Mouse (Mus musculus) forebrain, postnatal 0 days (tissue): ENCODE measurements around the gene Klhl32. TPM values are rescaled to one million over a fixed set of nuclear protein-coding genes. Genes with fewer than 3 reads are reported as not detected.

Experiments used
- ATAC-seq: fragments of 200-750 bp; cut with Nextera tagmentation; 2 replicates; pipeline ENCODE4 v1.8.0; 2017; ENCODE audit warnings: mild to moderate bottlenecking, moderate library complexity
- DNase-seq: peaks from one replicate; pipeline ENCODE4 v3.0.0-alpha.2; 2015
- H3K27ac ChIP-seq: fragments of 300-500 bp; sonication (generic); 2 replicates; pipeline ENCODE4 v1.5.1; 2014; ENCODE audit warnings: low read depth, mild to moderate bottlenecking, antibody characterized with exemption, low read length, moderate library complexity, mixed read lengths
- H3K27me3 ChIP-seq: fragments of 300-500 bp; sonication (generic); 2 replicates; pipeline ENCODE4 v1.6.1; 2014; ENCODE audit warnings: mild to moderate bottlenecking, low read length, mixed read lengths; ENCODE audit not compliant: insufficient read depth
- H3K36me3 ChIP-seq: fragments of 300-500 bp; sonication (generic); 2 replicates; pipeline ENCODE4 v1.6.1; 2014; ENCODE audit warnings: mild to moderate bottlenecking, moderate library complexity; ENCODE audit not compliant: insufficient read depth
- H3K4me1 ChIP-seq: fragments of 300-500 bp; sonication (generic); 2 replicates; pipeline ENCODE4 v1.6.1; 2014; ENCODE audit warnings: antibody characterized with exemption; ENCODE audit not compliant: insufficient read depth
- H3K4me2 ChIP-seq: fragments of 300-500 bp; sonication (generic); 2 replicates; pipeline ENCODE4 v1.6.1; 2014; ENCODE audit warnings: low read depth, mild to moderate bottlenecking, moderate library complexity
- H3K4me3 ChIP-seq: fragments of 300-500 bp; sonication (generic); 2 replicates; pipeline ENCODE4 v1.5.1; 2014; ENCODE audit warnings: low read depth, low read length, mixed read lengths
- H3K9ac ChIP-seq: fragments of 300-500 bp; sonication (generic); 2 replicates; pipeline ENCODE4 v1.6.1; 2014; ENCODE audit warnings: mild to moderate bottlenecking
- H3K9me3 ChIP-seq: fragments of 300-500 bp; sonication (generic); 2 replicates; pipeline ENCODE4 v1.6.1; 2016; ENCODE audit warnings: low read length
- CTCF ChIP-seq: sonication (generic); IDR thresholded peaks from 2 replicates; pipeline ENCODE4 v1.5.1; 2016; ENCODE audit warnings: antibody characterized with exemption, control low read depth, low read depth
- WGBS: fragments of 180-500 bp; shearing (Covaris S2); extraction: QIAGEN DNeasy Blood & Tissue Kit; methylation state at CpG from one replicate; pipeline ENCODE4 v1.1.7; 2014; 5-methylcytosine and 5-hydroxymethylcytosine counted together
- polyA plus RNA-seq: library from polyadenylated mRNA; unstranded; fragments of >200 nt; fragmentation: Nextera tagmentation; extraction: Ambion mirVana; gene quantifications from 2 replicates; pipeline ENCODE4 v1.2.1, GENCODE M21; 2015
- total RNA-seq: library from RNA; depleted of rRNA; stranded (reverse); fragments of >200 nt; gene quantifications from 2 replicates; pipeline ENCODE4 v1.2.3, GENCODE M21; 2014

Gene Klhl32
- total and polyA plus RNA-seq, 2 experiments from 2014 or later: 18.8 to 29.6 TPM

- Histone ChIP-seq H3K9ac (no peak overlapping the region), H3K36me3 (no peaks in the 10 kb centered on the region), H3K27ac (no peak overlapping the region), H3K27me3 (no peaks in the 10 kb centered on the region), H3K4me2 (no peak overlapping the region), H3K9me3 (no peaks in the 10 kb centered on the region), H3K4me3 (no peak overlapping the region), H3K4me1 (0 out of 2 replicates have a peak, but pooled peaks cover 4% of the 10 kb centered on the region)
- DNase-seq (no peak), ATAC-seq (no peak)
- WGBS: 42% methylated on average over 6 of the region's 6 CpGs
- TF ChIP-seq CTCF: no peak
Measured at GRCm38 (mm10) chr4:24838567-24838966, 12.4 kb downstream of the Klhl32 start.

- peak; percentile 43; the same call in 1 of the 2 replicates for ATAC-seq
- TF ChIP-seq CTCF: no peak
- 48% methylated on average over 7 of the region's 7 CpGs for WGBS
Measured at GRCm38 (mm10) chr4:24835555-24835954, 15.4 kb downstream of the Klhl32 start.

GRCm38 (mm10) chr4:24808316-24808715, 42.6 kb downstream of the Klhl32 start:
- no peak for TF ChIP-seq CTCF
- H3K36me3 ChIP-seq: no peaks in the 10 kb centered on the region
- no peaks in the 10 kb centered on the region for H3K4me1 ChIP-seq
- H3K4me3 ChIP-seq: no peak overlapping the region
- ATAC-seq: no peak
- no peak overlapping the region for H3K27ac ChIP-seq
- no peak for DNase-seq
- WGBS: 68% methylated on average over 1 of the region's 1 CpGs
- no peaks in the 10 kb centered on the region for H3K27me3 ChIP-seq
- H3K4me2 ChIP-seq: no peak overlapping the region
- no peak overlapping the region for H3K9ac ChIP-seq
- no peaks in the 10 kb centered on the region for H3K9me3 ChIP-seq

More at GRCm38 (mm10) chr4:24835555-24835954, 15.4 kb downstream of the Klhl32 start:
- no peak overlapping the region for H3K9ac ChIP-seq
- H3K27ac ChIP-seq: no peak overlapping the region
- H3K9me3 ChIP-seq: no peaks in the 10 kb centered on the region
- DNase-seq: no peak
- H3K4me1 ChIP-seq: 0 out of 2 replicates have a peak, but pooled peaks cover 4% of the 10 kb centered on the region
- no peak overlapping the region for H3K4me2 ChIP-seq
- H3K4me3 ChIP-seq: no peak overlapping the region
- H3K27me3 ChIP-seq: no peaks in the 10 kb centered on the region
- H3K36me3 ChIP-seq: no peaks in the 10 kb centered on the region

DNA sequence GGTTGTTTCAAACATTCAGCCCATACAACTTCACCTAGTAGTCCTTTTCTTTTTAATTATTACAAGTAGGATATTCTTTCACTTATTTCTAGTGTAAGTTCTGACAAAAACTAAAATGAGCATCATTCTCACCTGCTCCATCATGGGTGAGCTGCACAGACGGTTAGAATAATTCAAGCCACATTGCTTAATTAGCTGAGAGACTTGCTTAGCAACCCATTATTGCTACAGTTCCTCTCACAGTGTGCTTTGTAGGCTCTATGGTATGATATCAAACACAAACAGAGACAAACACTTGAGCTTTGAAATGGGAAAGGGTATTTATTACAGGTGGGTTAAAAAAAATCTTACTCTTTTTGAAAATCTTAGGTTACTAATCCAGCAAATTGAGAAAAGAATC, 49.0 kb downstream of the Klhl32 start:
- Histone ChIP-seq H3K4me2 (no peak overlapping the region), H3K27me3 (no peaks in the 10 kb centered on the region), H3K27ac (no peak overlapping the region), H3K9ac (no peak overlapping the region), H3K9me3 (no peaks in the 10 kb centered on the region), H3K4me3 (no peak overlapping the region), H3K36me3 (no peaks in the 10 kb centered on the region; the same call in 1 of the 2 replicates), H3K4me1 (no peaks in the 10 kb centered on the region)
- ATAC-seq (0 out of 2 replicates have a peak, but pooled peaks have one; percentile 43), DNase-seq (no peak)
- WGBS: 12% methylated on average over 1 of the region's 1 CpGs
- no peak for TF ChIP-seq CTCF

- no peak overlapping the region for H3K9ac ChIP-seq
- ATAC-seq: peak; percentile 58
- no peaks in the 10 kb centered on the region for H3K9me3 ChIP-seq
- H3K36me3 ChIP-seq: no peaks in the 10 kb centered on the region; the same call in 1 of the 2 replicates
- H3K27ac ChIP-seq: no peak overlapping the region
- no peak overlapping the region for H3K4me3 ChIP-seq
- no peaks in the 10 kb centered on the region for H3K27me3 ChIP-seq
- H3K4me1 ChIP-seq: no peaks in the 10 kb centered on the region
- WGBS: 17% methylated on average over 2 of the region's 2 CpGs
- no peak for TF ChIP-seq CTCF
- no peak overlapping the region for H3K4me2 ChIP-seq
- DNase-seq: peak; percentile 30
Measured at GRCm38 (mm10) chr4:24801343-24801742, 49.6 kb downstream of the Klhl32 start.

DNA sequence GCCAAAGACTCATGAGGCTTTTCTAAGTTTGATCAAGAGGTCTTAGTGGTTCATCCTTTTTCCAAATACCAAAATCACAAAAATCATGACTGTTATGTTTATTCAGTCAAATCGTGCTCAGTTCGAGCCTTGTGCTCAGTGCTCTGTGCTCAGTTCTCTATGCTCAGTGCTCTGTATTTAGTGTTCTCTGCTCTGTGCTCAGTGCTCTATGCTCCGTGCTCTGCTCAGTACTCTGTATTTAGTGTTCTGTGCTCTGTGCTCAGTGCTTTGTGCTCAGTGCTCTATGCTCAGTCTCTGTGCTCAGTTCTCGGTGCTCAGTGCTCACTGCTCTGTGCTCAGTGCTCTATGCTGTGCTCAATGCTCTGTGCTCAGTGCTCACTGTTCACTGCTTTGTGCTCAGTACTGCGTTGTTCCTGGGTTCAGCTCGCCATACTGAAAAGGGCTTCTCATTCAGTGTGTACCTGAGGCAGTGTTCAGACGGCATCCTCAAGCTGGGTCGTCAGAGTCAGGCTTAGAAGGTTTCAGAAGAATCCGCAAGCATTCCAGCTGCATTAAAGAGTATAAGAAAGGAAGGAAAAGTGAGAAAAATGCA, 50.5 kb downstream of the Klhl32 start:
- H3K4me2 ChIP-seq: no peak overlapping the region
- H3K27ac ChIP-seq: no peak overlapping the region
- H3K9me3 ChIP-seq: no peaks in the 10 kb centered on the region
- no peak for DNase-seq
- no peak overlapping the region for H3K4me3 ChIP-seq
- TF ChIP-seq CTCF: no peak
- ATAC-seq: no peak
- H3K27me3 ChIP-seq: no peaks in the 10 kb centered on the region
- H3K9ac ChIP-seq: no peak overlapping the region
- 88% methylated on average over 9 of the region's 9 CpGs for WGBS
- H3K36me3 ChIP-seq: no peaks in the 10 kb centered on the region; the same call in 1 of the 2 replicates
- no peaks in the 10 kb centered on the region for H3K4me1 ChIP-seq

GRCm38 (mm10) chr4:24799037-24799436, 51.9 kb downstream of the Klhl32 start:
- Histone ChIP-seq H3K4me1 (no peaks in the 10 kb centered on the region), H3K4me2 (no peak overlapping the region), H3K9me3 (no peaks in the 10 kb centered on the region), H3K36me3 (no peaks in the 10 kb centered on the region; the same call in 1 of the 2 replicates), H3K27me3 (no peaks in the 10 kb centered on the region), H3K27ac (no peak overlapping the region), H3K9ac (no peak overlapping the region), H3K4me3 (no peak overlapping the region)
- ATAC-seq: no peak
- WGBS: 78% methylated on average over 6 of the region's 6 CpGs
- no peak for DNase-seq
- no peak for TF ChIP-seq CTCF
